Mouse (Mus musculus) forebrain, postnatal 0 days (tissue): ENCODE measurements around the gene Cog6. TPM values are rescaled to one million over a fixed set of nuclear protein-coding genes. Genes with fewer than 3 reads are reported as not detected.

ENCODE experiments used
- ATAC-seq: fragments of 200-750 bp; cut with Nextera tagmentation; 2 replicates; pipeline ENCODE4 v1.8.0; 2017; ENCODE audit warnings: mild to moderate bottlenecking, moderate library complexity
- DNase-seq: peaks from one replicate; pipeline ENCODE4 v3.0.0-alpha.2; 2015
- H3K27ac ChIP-seq: fragments of 300-500 bp; sonication (generic); 2 replicates; pipeline ENCODE4 v1.5.1; 2014; ENCODE audit warnings: low read depth, mild to moderate bottlenecking, antibody characterized with exemption, low read length, moderate library complexity, mixed read lengths
- H3K27me3 ChIP-seq: fragments of 300-500 bp; sonication (generic); 2 replicates; pipeline ENCODE4 v1.6.1; 2014; ENCODE audit warnings: mild to moderate bottlenecking, low read length, mixed read lengths; ENCODE audit not compliant: insufficient read depth
- H3K36me3 ChIP-seq: fragments of 300-500 bp; sonication (generic); 2 replicates; pipeline ENCODE4 v1.6.1; 2014; ENCODE audit warnings: mild to moderate bottlenecking, moderate library complexity; ENCODE audit not compliant: insufficient read depth
- H3K4me1 ChIP-seq: fragments of 300-500 bp; sonication (generic); 2 replicates; pipeline ENCODE4 v1.6.1; 2014; ENCODE audit warnings: antibody characterized with exemption; ENCODE audit not compliant: insufficient read depth
- H3K4me2 ChIP-seq: fragments of 300-500 bp; sonication (generic); 2 replicates; pipeline ENCODE4 v1.6.1; 2014; ENCODE audit warnings: low read depth, mild to moderate bottlenecking, moderate library complexity
- H3K4me3 ChIP-seq: fragments of 300-500 bp; sonication (generic); 2 replicates; pipeline ENCODE4 v1.5.1; 2014; ENCODE audit warnings: low read depth, low read length, mixed read lengths
- H3K9ac ChIP-seq: fragments of 300-500 bp; sonication (generic); 2 replicates; pipeline ENCODE4 v1.6.1; 2014; ENCODE audit warnings: mild to moderate bottlenecking
- H3K9me3 ChIP-seq: fragments of 300-500 bp; sonication (generic); 2 replicates; pipeline ENCODE4 v1.6.1; 2016; ENCODE audit warnings: low read length
- CTCF ChIP-seq: sonication (generic); IDR thresholded peaks from 2 replicates; pipeline ENCODE4 v1.5.1; 2016; ENCODE audit warnings: antibody characterized with exemption, control low read depth, low read depth
- WGBS: fragments of 180-500 bp; shearing (Covaris S2); extraction: QIAGEN DNeasy Blood & Tissue Kit; methylation state at CpG from one replicate; pipeline ENCODE4 v1.1.7; 2014; 5-methylcytosine and 5-hydroxymethylcytosine counted together
- polyA plus RNA-seq: library from polyadenylated mRNA; unstranded; fragments of >200 nt; fragmentation: Nextera tagmentation; extraction: Ambion mirVana; gene quantifications from 2 replicates; pipeline ENCODE4 v1.2.1, GENCODE M21; 2015
- total RNA-seq: library from RNA; depleted of rRNA; stranded (reverse); fragments of >200 nt; gene quantifications from 2 replicates; pipeline ENCODE4 v1.2.3, GENCODE M21; 2014; rRNA removed

Cog6 gene
- total RNA-seq (42.8 and 44.9 TPM in 2 replicates), polyA plus RNA-seq (28.3 and 31.3 TPM in 2 replicates)

DNA sequence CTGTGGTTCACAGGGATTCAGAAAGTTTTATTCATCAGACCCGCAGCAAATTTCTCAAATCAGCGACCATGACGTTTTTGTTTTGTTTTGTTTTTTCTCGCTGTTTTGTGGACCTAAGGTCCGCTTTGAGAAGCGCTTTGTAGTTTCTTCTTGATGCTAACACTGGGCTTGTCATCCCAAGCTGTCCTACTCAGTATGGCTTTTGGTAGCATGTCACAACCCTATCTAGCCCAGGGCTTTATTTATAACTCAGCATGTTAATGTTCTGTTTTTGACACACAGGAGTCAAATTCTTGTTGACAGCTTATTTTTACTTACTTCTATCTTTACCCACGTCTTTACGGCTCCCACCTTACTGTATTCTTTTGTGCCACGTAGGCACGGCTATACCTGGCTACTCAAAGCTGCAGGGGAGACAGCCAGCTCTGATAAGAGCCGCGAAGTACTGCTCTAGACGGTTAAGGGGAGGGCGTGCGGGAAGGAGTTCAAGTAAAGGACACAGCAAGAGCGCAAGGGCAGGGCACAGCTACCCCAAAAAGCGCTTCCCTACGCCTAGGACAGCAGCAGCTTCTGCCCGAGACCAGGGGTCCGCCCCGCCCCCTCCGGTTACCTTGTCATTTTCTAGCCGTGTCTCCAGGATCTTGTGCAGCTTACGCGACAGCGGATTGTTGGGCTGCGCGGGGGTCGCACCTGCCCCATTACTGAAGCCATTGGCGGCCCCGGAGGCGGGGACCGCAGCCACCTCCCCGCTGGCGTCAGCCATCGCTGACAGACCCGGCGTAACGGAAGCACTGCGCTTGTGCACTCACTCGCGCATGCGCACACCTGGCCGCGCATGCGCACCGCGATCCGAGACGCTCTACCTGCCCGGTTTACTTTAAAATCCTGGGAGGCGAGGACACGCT lies at the start of gene Cog6:
TSS of gene Cog6 (minus strand) at position 802 of the 905 bp plus-strand sequence.
- WGBS = 6% methylated on average over 53 of the region's 53 CpGs
- Histone ChIP-seq H3K4me1 (peaks cover 9% of the 10 kb centered on the region; the same call in 1 of the 2 replicates), H3K4me3 (peak within 1 kb of the TSS; percentile 91), H3K27ac (0 out of 2 replicates have a peak within 1 kb of the TSS, but pooled peaks have one; percentile 41), H3K27me3 (no peaks in the 10 kb centered on the region), H3K4me2 (peak within 1 kb of the TSS; percentile 76), H3K36me3 (peaks cover 13% of the 10 kb centered on the region), H3K9me3 (no peaks in the 10 kb centered on the region), H3K9ac (peak within 1 kb of the TSS; percentile 89)
- DNase-seq (peak; percentile 96), ATAC-seq (peak; percentile 97)
- no peak for TF ChIP-seq CTCF

- DNase-seq (no peak), ATAC-seq (no peak)
- no peak overlapping the region for H3K4me2 ChIP-seq
- no peaks in the 10 kb centered on the region for H3K27me3 ChIP-seq
- TF ChIP-seq CTCF = no peak
- 84% methylated on average over 4 of the region's 4 CpGs for WGBS
- H3K9me3 ChIP-seq = no peaks in the 10 kb centered on the region
- no peak overlapping the region for H3K4me3 ChIP-seq
- H3K4me1 ChIP-seq = no peaks in the 10 kb centered on the region
- H3K27ac ChIP-seq = no peak overlapping the region
- H3K9ac ChIP-seq = no peak overlapping the region
- no peaks in the 10 kb centered on the region for H3K36me3 ChIP-seq
Measured at GRCm38 (mm10) chr3:53066095-53066372, 49.0 kb upstream of the Cog6 start.

GRCm38 (mm10) chr3:53065267-53066094 lies 48.4 kb upstream of the Cog6 start:
- no peak overlapping the region for H3K4me2 ChIP-seq
- no peak overlapping the region for H3K27ac ChIP-seq
- no peaks in the 10 kb centered on the region for H3K4me1 ChIP-seq
- WGBS = 84% methylated on average over 13 of the region's 13 CpGs
- H3K36me3 ChIP-seq = no peaks in the 10 kb centered on the region
- no peaks in the 10 kb centered on the region for H3K9me3 ChIP-seq
- H3K4me3 ChIP-seq = no peak overlapping the region
- no peak overlapping the region for H3K9ac ChIP-seq
- ATAC-seq (no peak), DNase-seq (no peak)
- TF ChIP-seq CTCF = no peak
- H3K27me3 ChIP-seq = no peaks in the 10 kb centered on the region

- ATAC-seq = no peak
- Histone ChIP-seq H3K27me3 (no peaks in the 10 kb centered on the region), H3K9me3 (no peaks in the 10 kb centered on the region), H3K4me3 (no peak overlapping the region), H3K36me3 (no peaks in the 10 kb centered on the region), H3K4me1 (no peaks in the 10 kb centered on the region), H3K9ac (no peak overlapping the region), H3K27ac (no peak overlapping the region), H3K4me2 (no peak overlapping the region)
- WGBS = 55% methylated on average over 13 of the region's 13 CpGs
- TF ChIP-seq CTCF = no peak
- no peak for DNase-seq
Measured at GRCm38 (mm10) chr3:53063423-53064147, 46.5 kb upstream of the Cog6 start.

GRCm38 (mm10) chr3:53059959-53060358 lies 42.9 kb upstream of the Cog6 start:
- Histone ChIP-seq H3K4me3 (no peak overlapping the region), H3K36me3 (no peaks in the 10 kb centered on the region), H3K9me3 (no peaks in the 10 kb centered on the region), H3K27ac (no peak overlapping the region), H3K4me2 (no peak overlapping the region), H3K4me1 (no peaks in the 10 kb centered on the region), H3K27me3 (no peaks in the 10 kb centered on the region), H3K9ac (no peak overlapping the region)
- WGBS = 91% methylated on average over 2 of the region's 2 CpGs
- no peak for DNase-seq
- no peak for ATAC-seq
- TF ChIP-seq CTCF = no peak

GRCm38 (mm10) chr3:53056430-53056829 lies 39.4 kb upstream of the Cog6 start:
- no peak overlapping the region for H3K4me3 ChIP-seq
- no peak for TF ChIP-seq CTCF
- H3K27me3 ChIP-seq = no peaks in the 10 kb centered on the region
- no peaks in the 10 kb centered on the region for H3K9me3 ChIP-seq
- no peak overlapping the region for H3K27ac ChIP-seq
- ATAC-seq (no peak), DNase-seq (no peak)
- H3K4me1 ChIP-seq = no peaks in the 10 kb centered on the region
- 90% methylated on average over 10 of the region's 10 CpGs for WGBS
- H3K36me3 ChIP-seq = no peaks in the 10 kb centered on the region
- H3K9ac ChIP-seq = no peak overlapping the region
- H3K4me2 ChIP-seq = no peak overlapping the region
